Mouse (Mus musculus): ENCODE data around the gene 1700030K09Rik. TPM values are rescaled to one million over a fixed set of nuclear protein-coding genes. Genes with fewer than 3 reads are reported as not detected.

Gene 1700030K09Rik
- polyA plus RNA-seq, 1 experiment from 2014 or later, result 10.4 TPM

DNA sequence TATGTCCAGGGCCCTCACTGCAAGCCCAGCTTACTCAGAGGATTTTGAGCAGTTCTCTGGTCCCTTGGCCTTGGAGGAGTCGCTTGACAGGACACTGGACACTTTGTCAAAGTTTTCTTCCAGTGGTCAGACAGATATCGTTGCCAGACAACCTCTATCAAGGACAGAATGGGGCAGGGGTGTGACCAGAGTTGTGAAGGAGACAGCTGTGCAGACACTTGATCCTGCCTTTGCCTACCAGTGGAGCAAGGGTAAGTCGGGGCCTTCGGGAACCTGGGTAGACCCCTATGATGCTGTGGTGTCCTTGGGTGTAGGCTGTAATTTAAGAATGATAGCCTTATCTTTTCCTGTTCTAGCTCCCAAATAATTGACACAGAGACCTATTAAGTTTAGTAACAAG, 11.6 kb downstream of the 1700030K09Rik start:
- Histone ChIP-seq H3K4me3 (replicated peaks; ENCODE audit: low read depth, low read length) (no peak overlapping the region), H3K36me3 (ENCODE audit: insufficient read depth, low read length) (peaks cover 21% of the 10 kb centered on the region), H3K27ac (no peak overlapping the region), H3K9ac (ENCODE audit: low read depth, low read length) (no peak overlapping the region), H3K9me3 (replicated peaks; ENCODE audit: low read length) (no peaks in the 10 kb centered on the region), H3K27me3 (ENCODE audit: insufficient read depth, low read length) (no peaks in the 10 kb centered on the region), H3K4me2 (ENCODE audit: low read length) (no peak overlapping the region), H3K4me1 (replicated peaks; ENCODE audit: insufficient read depth, low read length) (no peaks in the 10 kb centered on the region)
- 86% methylated on average over 4 of the region's 4 CpGs for WGBS
- DNase-seq (ENCODE audit: low spot score) (no peak), ATAC-seq (replicated peaks; ENCODE audit: low FRiP score, low read depth) (no peak)
- TF ChIP-seq CTCF (IDR thresholded peaks at IDR 0.05; ENCODE audit: low read depth), result no peak

DNA sequence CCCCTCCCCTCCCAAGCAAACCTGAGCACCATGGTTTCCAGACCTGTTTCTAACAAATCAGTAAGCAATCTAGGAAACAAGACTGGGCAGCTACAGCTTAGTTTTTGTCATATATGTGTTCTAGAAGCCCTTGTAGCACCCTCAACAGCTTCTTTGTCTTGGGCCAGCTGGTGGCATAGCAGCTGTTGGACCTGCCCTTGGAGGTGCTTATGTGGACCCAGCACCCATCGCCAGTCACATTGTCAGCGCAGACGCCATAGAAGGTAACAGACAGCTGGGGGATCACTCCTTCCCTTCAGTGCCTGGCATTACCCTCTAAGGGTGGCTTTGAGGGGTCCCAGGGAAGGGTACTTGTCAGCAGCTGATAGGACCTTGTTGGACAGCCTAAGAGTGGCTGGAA, 14.1 kb downstream of the 1700030K09Rik start:
- Histone ChIP-seq H3K9ac (ENCODE audit: low read depth, low read length) (no peak overlapping the region), H3K4me2 (ENCODE audit: low read length) (no peak overlapping the region), H3K4me1 (replicated peaks; ENCODE audit: insufficient read depth, low read length) (no peaks in the 10 kb centered on the region), H3K36me3 (ENCODE audit: insufficient read depth, low read length) (peaks cover 43% of the 10 kb centered on the region), H3K27me3 (ENCODE audit: insufficient read depth, low read length) (no peaks in the 10 kb centered on the region), H3K4me3 (replicated peaks; ENCODE audit: low read depth, low read length) (no peak overlapping the region), H3K27ac (no peak overlapping the region), H3K9me3 (replicated peaks; ENCODE audit: low read length) (no peaks in the 10 kb centered on the region)
- DNase-seq (ENCODE audit: low spot score) (no peak), ATAC-seq (replicated peaks; ENCODE audit: low FRiP score, low read depth) (no peak)
- no peak for TF ChIP-seq CTCF (IDR thresholded peaks at IDR 0.05; ENCODE audit: low read depth)
- WGBS, result 88% methylated on average over 3 of the region's 3 CpGs

GRCm38 (mm10) chr8:72458457-72458856, 14.8 kb downstream of the 1700030K09Rik start:
- no peak overlapping the region for H3K9ac ChIP-seq (ENCODE audit: low read depth, low read length)
- no peaks in the 10 kb centered on the region for H3K27me3 ChIP-seq (ENCODE audit: insufficient read depth, low read length)
- no peak overlapping the region for H3K27ac ChIP-seq
- H3K9me3 ChIP-seq (replicated peaks; ENCODE audit: low read length), result no peaks in the 10 kb centered on the region
- no peak overlapping the region for H3K4me2 ChIP-seq (ENCODE audit: low read length)
- WGBS, result 89% methylated on average over 6 of the region's 6 CpGs
- H3K36me3 ChIP-seq (ENCODE audit: insufficient read depth, low read length), result peaks cover 47% of the 10 kb centered on the region
- no peak for TF ChIP-seq CTCF (IDR thresholded peaks at IDR 0.05; ENCODE audit: low read depth)
- DNase-seq (ENCODE audit: low spot score), result no peak
- no peak overlapping the region for H3K4me3 ChIP-seq (replicated peaks; ENCODE audit: low read depth, low read length)
- no peaks in the 10 kb centered on the region for H3K4me1 ChIP-seq (replicated peaks; ENCODE audit: insufficient read depth, low read length)
- ATAC-seq (replicated peaks; ENCODE audit: low FRiP score, low read depth), result no peak

- no peak overlapping the region for H3K27ac ChIP-seq
- H3K27me3 ChIP-seq (ENCODE audit: insufficient read depth, low read length), result no peaks in the 10 kb centered on the region
- DNase-seq (ENCODE audit: low spot score) (no peak), ATAC-seq (replicated peaks; ENCODE audit: low FRiP score, low read depth) (peak; percentile 19; the same call in 1 of the 2 replicates)
- H3K9ac ChIP-seq (ENCODE audit: low read depth, low read length), result no peak overlapping the region
- no peak for TF ChIP-seq CTCF (IDR thresholded peaks at IDR 0.05; ENCODE audit: low read depth)
- 95% methylated on average over 4 of the region's 4 CpGs for WGBS
- H3K4me1 ChIP-seq (replicated peaks; ENCODE audit: insufficient read depth, low read length), result no peaks in the 10 kb centered on the region
- no peaks in the 10 kb centered on the region for H3K9me3 ChIP-seq (replicated peaks; ENCODE audit: low read length)
- peaks cover 54% of the 10 kb centered on the region for H3K36me3 ChIP-seq (ENCODE audit: insufficient read depth, low read length)
- H3K4me3 ChIP-seq (replicated peaks; ENCODE audit: low read depth, low read length), result no peak overlapping the region
- no peak overlapping the region for H3K4me2 ChIP-seq (ENCODE audit: low read length)
These were observed 16.3 kb downstream of the 1700030K09Rik start for GRCm38 (mm10) chr8:72459881-72460533.

GRCm38 (mm10) chr8:72464211-72464610, 20.5 kb downstream of the 1700030K09Rik start:
- H3K9me3 ChIP-seq (replicated peaks; ENCODE audit: low read length), result no peaks in the 10 kb centered on the region
- WGBS, result 94% methylated on average over 10 of the region's 10 CpGs
- H3K9ac ChIP-seq (ENCODE audit: low read depth, low read length), result no peak overlapping the region
- peaks cover 96% of the 10 kb centered on the region for H3K36me3 ChIP-seq (ENCODE audit: insufficient read depth, low read length)
- DNase-seq (ENCODE audit: low spot score), result no peak
- H3K4me1 ChIP-seq (replicated peaks; ENCODE audit: insufficient read depth, low read length), result no peaks in the 10 kb centered on the region
- no peak overlapping the region for H3K4me3 ChIP-seq (replicated peaks; ENCODE audit: low read depth, low read length)
- H3K27ac ChIP-seq, result no peak overlapping the region
- no peak overlapping the region for H3K4me2 ChIP-seq (ENCODE audit: low read length)
- no peaks in the 10 kb centered on the region for H3K27me3 ChIP-seq (ENCODE audit: insufficient read depth, low read length)
- no peak for ATAC-seq (replicated peaks; ENCODE audit: low FRiP score, low read depth)
- no peak for TF ChIP-seq CTCF (IDR thresholded peaks at IDR 0.05; ENCODE audit: low read depth)

GRCm38 (mm10) chr8:72469243-72469642, 25.6 kb downstream of the 1700030K09Rik start:
- H3K9ac ChIP-seq (ENCODE audit: low read depth, low read length), result no peak overlapping the region
- DNase-seq (ENCODE audit: low spot score) (no peak), ATAC-seq (replicated peaks; ENCODE audit: low FRiP score, low read depth) (no peak)
- no peak overlapping the region for H3K4me3 ChIP-seq (replicated peaks; ENCODE audit: low read depth, low read length)
- no peak overlapping the region for H3K27ac ChIP-seq
- H3K4me1 ChIP-seq (replicated peaks; ENCODE audit: insufficient read depth, low read length), result 0 out of 2 replicates have a peak, but pooled peaks cover 3% of the 10 kb centered on the region
- no peaks in the 10 kb centered on the region for H3K27me3 ChIP-seq (ENCODE audit: insufficient read depth, low read length)
- H3K4me2 ChIP-seq (ENCODE audit: low read length), result no peak overlapping the region
- TF ChIP-seq CTCF (IDR thresholded peaks at IDR 0.05; ENCODE audit: low read depth), result no peak
- H3K9me3 ChIP-seq (replicated peaks; ENCODE audit: low read length), result no peaks in the 10 kb centered on the region
- H3K36me3 ChIP-seq (ENCODE audit: insufficient read depth, low read length), result peaks cover 74% of the 10 kb centered on the region
- WGBS, result 87% methylated on average over 2 of the region's 2 CpGs

- no peak for DNase-seq (ENCODE audit: low spot score)
- 91% methylated on average over 8 of the region's 8 CpGs for WGBS
- no peak overlapping the region for H3K9ac ChIP-seq (ENCODE audit: low read depth, low read length)
- H3K4me2 ChIP-seq (ENCODE audit: low read length), result no peak overlapping the region
- H3K9me3 ChIP-seq (replicated peaks; ENCODE audit: low read length), result no peaks in the 10 kb centered on the region
- no peaks in the 10 kb centered on the region for H3K27me3 ChIP-seq (ENCODE audit: insufficient read depth, low read length)
- H3K36me3 ChIP-seq (ENCODE audit: insufficient read depth, low read length), result peaks cover 70% of the 10 kb centered on the region
- H3K4me1 ChIP-seq (replicated peaks; ENCODE audit: insufficient read depth, low read length), result 0 out of 2 replicates have a peak, but pooled peaks cover 3% of the 10 kb centered on the region
- TF ChIP-seq CTCF (IDR thresholded peaks at IDR 0.05; ENCODE audit: low read depth), result no peak
- no peak overlapping the region for H3K4me3 ChIP-seq (replicated peaks; ENCODE audit: low read depth, low read length)
- no peak overlapping the region for H3K27ac ChIP-seq
- ATAC-seq (replicated peaks; ENCODE audit: low FRiP score, low read depth), result no peak
These were observed 26.3 kb downstream of the 1700030K09Rik start for GRCm38 (mm10) chr8:72469984-72470383.
